Comparison of ENCODE assay signal across 2 mouse cellular contexts in the genomic region with DNA sequence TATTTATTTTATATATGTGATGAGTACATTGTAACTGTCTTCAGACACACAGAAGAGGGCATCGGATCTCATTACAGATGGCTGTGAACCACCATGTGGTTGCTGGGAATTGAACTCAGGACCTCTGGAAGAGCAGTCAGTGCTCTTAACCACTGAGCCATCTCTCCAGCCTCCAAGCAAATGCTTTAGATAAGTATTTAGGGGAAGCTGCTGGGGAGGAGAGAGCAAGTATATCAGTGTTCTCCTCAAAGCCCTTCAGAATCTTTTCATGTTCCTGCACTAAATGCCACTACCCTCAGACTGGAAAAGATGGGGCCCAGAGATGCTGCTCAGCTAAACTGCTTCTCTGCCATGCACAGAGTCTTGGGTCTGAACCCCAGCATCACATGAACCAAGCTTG. TPM values are rescaled to one million over a fixed set of nuclear protein-coding genes. Genes with fewer than 3 reads are reported as not detected.
"Had no signal": no experiment of that assay in that cellular context is flagged by ENCODE, and none has a peak within 500 bp of the region (broad histone marks: within the 10 kb centered on the region; RNA-seq: fewer than 3 reads in every experiment).

No protein-coding gene starts in this region.

RNA-seq across cellular contexts. Expression of a gene that starts 3.6 kb away (rescaled TPM):
- total RNA-seq: neutrophil, adult 5-6 weeks had no signal
- polyA plus RNA-seq: spleen, adult 2 months had no signal

RNA-seq across cellular contexts. Expression of a gene that starts 58.0 kb away (rescaled TPM):
- total RNA-seq: neutrophil, adult 5-6 weeks had no signal
